ENCODE assay signal across 12 mouse cellular contexts in genomic region chr10:69238311-69238710, GRCm38 (mm10). TPM values are rescaled to one million over a fixed set of nuclear protein-coding genes. Genes with fewer than 3 reads are reported as not detected.
DNase-seq lines count a peak whose midpoint lies in the region; ATAC-seq and TF ChIP-seq lines count a peak whose summit lies in the region.
"Had no signal": no experiment of that assay in that cellular context is flagged by ENCODE, and none has a peak within 500 bp of the region (broad histone marks: within the 10 kb centered on the region; RNA-seq: fewer than 3 reads in every experiment).

No protein-coding gene starts in this region.

- H3K9me3 ChIP-seq in forebrain, embryonic 11.5 days (ENCODE audit: control insufficient read depth, low read length): no peaks in the 10 kb centered on the region
- H3K9me3 ChIP-seq in forebrain, postnatal 0 days (ENCODE audit: low read length): no peaks in the 10 kb centered on the region
- no peaks in the 10 kb centered on the region; the same call in 1 of the 2 replicates for H3K9me3 ChIP-seq in hindbrain, embryonic 16.5 days (ENCODE audit: control insufficient read depth, low read length)

- no peak overlapping the region for H3K9ac ChIP-seq in forebrain, embryonic 11.5 days (ENCODE audit: low read length)
- no peak overlapping the region for H3K9ac ChIP-seq in forebrain, postnatal 0 days
- H3K9ac ChIP-seq in hindbrain, embryonic 16.5 days (ENCODE audit: low read depth, low read length): no peak overlapping the region

- H3K4me1 ChIP-seq in forebrain, embryonic 11.5 days (replicated peaks; ENCODE audit: control insufficient read depth, insufficient read depth, low read length): no peaks in the 10 kb centered on the region
- no peaks in the 10 kb centered on the region for H3K4me1 ChIP-seq in forebrain, postnatal 0 days (ENCODE audit: insufficient read depth)
- H3K4me1 ChIP-seq in hindbrain, embryonic 16.5 days (ENCODE audit: control insufficient read depth, insufficient read depth, low read depth, low read length): no peaks in the 10 kb centered on the region

- DNase-seq in forebrain, embryonic 11.5 days (ENCODE audit: low spot score): no peak
- DNase-seq in forebrain, postnatal 0 days: no peak
- peak; percentile 17 for DNase-seq in ES-CJ7 (ENCODE audit: low read depth, low spot score)
- peak; percentile 44 to 56 for DNase-seq in cerebellum, postnatal 25 days
- DNase-seq in urinary bladder, postnatal 14 days (ENCODE audit: low spot score): no peak
- no peak for DNase-seq in adrenal gland, adult 18-20 months (ENCODE audit: low spot score in 2 of 2)
- no peak for DNase-seq in layer of hippocampus, adult 8-10 months (ENCODE audit: low spot score in 2 of 2)
- DNase-seq: liver had no signal

- H3K27ac ChIP-seq in forebrain, embryonic 11.5 days (ENCODE audit: low read depth, low read length): no peak overlapping the region
- no peak overlapping the region for H3K27ac ChIP-seq in forebrain, postnatal 0 days (ENCODE audit: low read depth, low read length)
- no peak overlapping the region for H3K27ac ChIP-seq in hindbrain, embryonic 16.5 days (ENCODE audit: low read depth, low read length)
- H3K27ac ChIP-seq: stomach, postnatal 0 days had no signal

- H3K4me3 ChIP-seq in forebrain, embryonic 11.5 days (ENCODE audit: low read depth, low read length): no peak overlapping the region
- no peak overlapping the region for H3K4me3 ChIP-seq in forebrain, postnatal 0 days (ENCODE audit: low read depth, low read length)
- H3K4me3 ChIP-seq in hindbrain, embryonic 16.5 days (ENCODE audit: low read length): no peak overlapping the region

- WGBS in forebrain, embryonic 11.5 days: 66% methylated on average over 6 of the region's 6 CpGs
- 60% methylated on average over 6 of the region's 6 CpGs for WGBS in forebrain, postnatal 0 days
- 49% methylated on average over 6 of the region's 6 CpGs for WGBS in hindbrain, embryonic 16.5 days

- ATAC-seq in forebrain, embryonic 11.5 days (replicated peaks; ENCODE audit: low FRiP score): 0 out of 2 replicates have a peak, but pooled peaks have one; percentile 44
- no peak for ATAC-seq in forebrain, postnatal 0 days
- peak; percentile 45; the same call in 1 of the 2 replicates for ATAC-seq in hindbrain, embryonic 16.5 days
- ATAC-seq: intestine, embryonic 16.5 days had no signal

- TF ChIP-seq CTCF in forebrain, postnatal 0 days (IDR thresholded peaks at IDR 0.05; ENCODE audit: low read depth): no peak

- no peak overlapping the region for H3K4me2 ChIP-seq in forebrain, embryonic 11.5 days (ENCODE audit: low read depth, low read length, severe bottlenecking)
- no peak overlapping the region for H3K4me2 ChIP-seq in forebrain, postnatal 0 days (ENCODE audit: low read depth)
- H3K4me2 ChIP-seq in hindbrain, embryonic 16.5 days (ENCODE audit: low read length): no peak overlapping the region

- H3K36me3 ChIP-seq in forebrain, embryonic 11.5 days (ENCODE audit: control insufficient read depth, insufficient read depth, low read length): no peaks in the 10 kb centered on the region
- H3K36me3 ChIP-seq in forebrain, postnatal 0 days (ENCODE audit: insufficient read depth): no peaks in the 10 kb centered on the region
- no peaks in the 10 kb centered on the region; the same call in 1 of the 2 replicates for H3K36me3 ChIP-seq in hindbrain, embryonic 16.5 days (ENCODE audit: control insufficient read depth, insufficient read depth, low read length)

- H3K27me3 ChIP-seq in forebrain, embryonic 11.5 days (ENCODE audit: control insufficient read depth, insufficient read depth, low read length): no peaks in the 10 kb centered on the region
- H3K27me3 ChIP-seq in forebrain, postnatal 0 days (ENCODE audit: insufficient read depth, low read length): no peaks in the 10 kb centered on the region
- no peaks in the 10 kb centered on the region for H3K27me3 ChIP-seq in hindbrain, embryonic 16.5 days (replicated peaks; ENCODE audit: control insufficient read depth, insufficient read depth, low read length)

RNA-seq across cellular contexts. Expression of gene A930033H14Rik, which starts 25.4 kb away (rescaled TPM):
- polyA plus RNA-seq in forebrain, embryonic 11.5 days (2014; fragmentation: Nextera tagmentation; extraction: Ambion mirVana): 1.4 and 1.9 TPM in 2 replicates
- 1.2 and 1.4 TPM in 2 replicates for total RNA-seq in forebrain, postnatal 0 days (2014; rRNA removed)
- polyA plus RNA-seq in forebrain, postnatal 0 days (2015; fragmentation: Nextera tagmentation; extraction: Ambion mirVana): 0.78 and 1.9 TPM in 2 replicates
- polyA plus RNA-seq in hindbrain, embryonic 16.5 days (2015; fragmentation: Nextera tagmentation; extraction: Ambion mirVana): 1.2 and 1.8 TPM in 2 replicates
- total RNA-seq in adrenal gland, adult 18-20 months (2021): 1 to 10 TPM; 2.0 to 2.1 TPM
- total RNA-seq in layer of hippocampus, adult 8-10 months (2022): 1 to 10 TPM; 2.0 to 2.9 (median 2.2) TPM
- total RNA-seq: monocyte, adult 5-6 weeks had no signal

Comparison
In these comparisons a context has a peak if more than half of its experiments do, and no peak if none do; other contexts are left out.
1. DNase-seq: peak in ES-CJ7 (single experiment) and cerebellum, postnatal 25 days (2 of 2); none in forebrain, embryonic 11.5 days (single experiment), forebrain, postnatal 0 days (single experiment), urinary bladder, postnatal 14 days (single experiment), adrenal gland, adult 18-20 months (0 of 2) and layer of hippocampus, adult 8-10 months (0 of 2).